Mouse (Mus musculus) gastrocnemius, adult 2 months (tissue): ENCODE measurements around the gene Myl4. TPM values are rescaled to one million over a fixed set of nuclear protein-coding genes. Genes with fewer than 3 reads are reported as not detected.

ENCODE experiments used
- DNase-seq: peaks from one replicate; pipeline ENCODE4 v3.0.0; 2022
- H3K27ac ChIP-seq: fragments of 200-600 bp; 2 replicates; pipeline ENCODE4 v1.8.1; 2022; ENCODE audit warnings: mild to moderate bottlenecking
- H3K4me3 ChIP-seq: fragments of 200-600 bp; 2 replicates; pipeline ENCODE4 v1.8.1; 2022; ENCODE audit warnings: mild to moderate bottlenecking, moderate library complexity
- CTCF ChIP-seq: fragments of 200-600 bp; IDR thresholded peaks from 2 replicates; pipeline ENCODE4 v1.8.1; 2022; ENCODE audit warnings: antibody characterized with exemption, mild to moderate bottlenecking, moderate library complexity
- intact Hi-C: fragments of 180-260 bp; cut with DNase I; formaldehyde crosslinking; loops from one replicate; pipeline ENCODE4 v1.15.1; 2025
- total RNA-seq, 2 experiments: library from RNA; stranded (reverse); gene quantifications; 2 replicates each; pipeline ENCODE4 v1.2.3; 2021

The Myl4 gene
- total RNA-seq, 2 experiments from 2014 or later = 2.9 to 8.1 TPM

GRCm38 (mm10) chr11:104613551-104613950 lies 63.1 kb downstream of the Myl4 start:
- Histone ChIP-seq H3K4me3 (no peak overlapping the region), H3K27ac (no peak overlapping the region)
- TF ChIP-seq CTCF = no peak
- intact Hi-C loops = no loop called here
- no peak for DNase-seq

- intact Hi-C loops = no loop called here
- no peak for DNase-seq
- no peak overlapping the region for H3K27ac ChIP-seq
- no peak overlapping the region for H3K4me3 ChIP-seq
- no peak for TF ChIP-seq CTCF
Observed at GRCm38 (mm10) chr11:104614130-104614529, 63.7 kb downstream of the Myl4 start.

- H3K27ac ChIP-seq = no peak overlapping the region
- no peak for DNase-seq
- no peak for TF ChIP-seq CTCF
- intact Hi-C loops = no loop called here
- no peak overlapping the region for H3K4me3 ChIP-seq
Observed at GRCm38 (mm10) chr11:104616182-104616581, 65.7 kb downstream of the Myl4 start.

GRCm38 (mm10) chr11:104618638-104619076 lies 68.2 kb downstream of the Myl4 start:
- TF ChIP-seq CTCF = no peak
- peak; percentile 26 for DNase-seq
- Histone ChIP-seq H3K27ac (no peak overlapping the region; the same call in 1 of the 2 replicates), H3K4me3 (no peak overlapping the region)
- intact Hi-C loops = no loop called here

GRCm38 (mm10) chr11:104619084-104620022 lies 68.9 kb downstream of the Myl4 start:
- no peak for TF ChIP-seq CTCF
- Histone ChIP-seq H3K27ac (peak overlapping the region; percentile 40), H3K4me3 (no peak overlapping the region)
- intact Hi-C loops = no loop called here
- DNase-seq = no peak

- H3K4me3 ChIP-seq = no peak overlapping the region
- intact Hi-C loops = no loop called here
- no peak overlapping the region for H3K27ac ChIP-seq
- no peak for TF ChIP-seq CTCF
- DNase-seq = peak; percentile 61
Observed at GRCm38 (mm10) chr11:104622040-104622962, 71.8 kb downstream of the Myl4 start.

GRCm38 (mm10) chr11:104624791-104625391 lies 74.4 kb downstream of the Myl4 start:
- H3K27ac ChIP-seq = peak overlapping the region; percentile 79
- no peak for TF ChIP-seq CTCF
- intact Hi-C loops = no loop called here
- H3K4me3 ChIP-seq = peak overlapping the region; percentile 5; the same call in 1 of the 2 replicates
- DNase-seq = peak; percentile 76

GRCm38 (mm10) chr11:104625453-104626402 lies 75.3 kb downstream of the Myl4 start:
- Histone ChIP-seq H3K27ac (peak overlapping the region; percentile 79), H3K4me3 (peak overlapping the region; percentile 5; the same call in 1 of the 2 replicates)
- DNase-seq = peak; percentile 68
- TF ChIP-seq CTCF = no peak
- intact Hi-C loops = no loop called here

GRCm38 (mm10) chr11:104626635-104627034 lies 76.2 kb downstream of the Myl4 start:
- DNase-seq = no peak
- intact Hi-C loops = no loop called here
- H3K4me3 ChIP-seq = no peak overlapping the region
- TF ChIP-seq CTCF = no peak
- peak overlapping the region; percentile 79 for H3K27ac ChIP-seq

- DNase-seq = peak; percentile 54
- no peak for TF ChIP-seq CTCF
- H3K27ac ChIP-seq = peak overlapping the region; percentile 68
Observed at GRCm38 (mm10) chr11:104627616-104628301, 77.3 kb downstream of the Myl4 start.

GRCm38 (mm10) chr11:104628566-104628965 lies 78.1 kb downstream of the Myl4 start:
- DNase-seq = no peak
- Histone ChIP-seq H3K27ac (no peak overlapping the region; the same call in 1 of the 2 replicates), H3K4me3 (no peak overlapping the region)
- intact Hi-C loops = no loop called here
- TF ChIP-seq CTCF = no peak

More at GRCm38 (mm10) chr11:104627616-104628301, 77.3 kb downstream of the Myl4 start:
- intact Hi-C loops = no loop called here
- no peak overlapping the region for H3K4me3 ChIP-seq
